In genomic region chr6:82744553-82744952, GRCm38 (mm10) we compare ENCODE assay signal across 11 mouse cellular contexts.
"Had no signal": no experiment of that assay in that cellular context is flagged by ENCODE, and none has a peak within 500 bp of the region (broad histone marks: within the 10 kb centered on the region; RNA-seq: fewer than 3 reads in every experiment).

No protein-coding gene starts in this region.

- ATAC-seq: liver, postnatal 0 days; lung, postnatal 0 days; midbrain, embryonic 15.5 days had no signal

- DNase-seq: kidney, adult 2 months; kidney, postnatal 25 days; layer of hippocampus, adult 9-11 months; liver, postnatal 0 days; lung, embryonic 14.5 days; retina, postnatal 1 day; right cerebral cortex, postnatal 25 days; spleen, adult 18-20 months; thymus, adult 18-20 months had no signal
